Mouse (Mus musculus): ENCODE data around the gene Brwd3.

The Brwd3 gene

DNA sequence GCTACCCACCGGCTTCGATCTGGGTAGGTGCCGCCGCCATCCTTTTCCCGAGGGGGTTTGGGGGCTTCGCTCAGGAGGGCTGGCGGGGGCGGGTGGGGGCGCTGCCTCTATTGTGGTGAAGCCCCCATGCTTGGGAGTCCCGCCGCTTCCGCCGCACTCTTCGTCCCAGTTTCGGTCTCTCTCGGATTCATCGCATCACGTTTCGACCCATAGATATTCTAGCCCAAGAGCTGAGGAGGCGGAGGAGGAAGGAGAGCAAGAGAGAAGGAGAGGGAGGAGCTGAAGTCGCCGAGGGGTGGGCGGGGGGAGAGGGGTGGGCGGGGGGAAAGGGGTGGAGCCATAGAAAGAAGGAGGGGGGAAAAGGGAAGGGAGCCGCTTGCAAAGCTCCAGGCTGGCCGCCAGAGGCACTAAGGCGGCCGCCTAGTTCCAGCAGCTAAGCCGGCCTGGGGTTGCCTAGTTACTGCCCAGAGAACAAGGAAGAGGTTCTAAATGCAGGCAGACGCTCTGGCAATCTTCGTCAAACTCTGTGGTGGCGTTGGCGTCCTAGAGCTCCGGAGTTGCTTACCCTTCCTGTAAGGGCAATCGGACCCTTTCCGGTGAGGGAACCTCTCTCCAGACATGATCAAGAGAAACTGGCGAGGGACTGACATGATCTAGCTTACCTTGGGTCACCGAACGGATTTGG is at the start of gene Brwd3:
Brwd3 (minus strand) TSS at position 283 of the 685 bp plus-strand sequence.
- DNase-seq (ENCODE audit: low read depth, low spot score): peak; percentile 92

DNA sequence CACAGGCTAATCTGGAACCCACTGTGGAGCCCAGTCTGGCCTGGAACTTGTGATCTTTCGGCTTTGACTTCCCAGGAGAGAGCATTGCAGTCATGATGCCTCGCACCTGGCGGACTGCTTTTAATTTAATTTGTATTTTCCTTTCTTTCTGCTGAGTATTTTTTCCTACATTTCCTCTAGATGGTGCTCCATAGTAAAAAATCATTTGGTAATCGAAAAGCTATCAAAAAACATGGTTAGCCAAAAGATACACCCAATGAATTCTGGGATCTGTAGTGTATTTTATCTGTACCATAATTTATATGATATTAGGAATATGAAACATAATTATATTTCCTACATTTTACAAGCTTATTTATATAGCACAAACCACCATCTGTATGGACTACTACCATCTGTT is 28.5 kb upstream of the Brwd3 start:
- no peak for DNase-seq (ENCODE audit: low read depth, low spot score)

DNA sequence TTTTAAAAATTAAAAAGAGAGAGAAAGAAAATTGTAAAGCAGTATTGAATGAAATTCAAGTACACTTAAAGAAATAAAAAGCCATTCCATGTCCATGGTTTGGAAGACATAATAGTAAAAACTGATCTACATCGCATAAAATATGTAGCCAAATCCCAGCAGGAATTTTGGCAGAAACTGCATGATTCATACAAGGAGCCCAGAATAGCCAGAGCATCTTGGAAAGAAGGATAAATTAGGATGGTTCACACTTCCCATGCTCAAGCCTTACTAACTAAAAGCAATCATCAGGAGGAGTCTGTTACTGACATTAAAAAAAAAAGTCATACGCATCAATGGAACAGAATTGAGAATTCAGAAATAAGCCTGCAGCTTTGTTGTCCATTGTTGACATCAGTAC is 8.5 kb upstream of the Brwd3 start:
- no peak for DNase-seq (ENCODE audit: low read depth, low spot score)

DNA sequence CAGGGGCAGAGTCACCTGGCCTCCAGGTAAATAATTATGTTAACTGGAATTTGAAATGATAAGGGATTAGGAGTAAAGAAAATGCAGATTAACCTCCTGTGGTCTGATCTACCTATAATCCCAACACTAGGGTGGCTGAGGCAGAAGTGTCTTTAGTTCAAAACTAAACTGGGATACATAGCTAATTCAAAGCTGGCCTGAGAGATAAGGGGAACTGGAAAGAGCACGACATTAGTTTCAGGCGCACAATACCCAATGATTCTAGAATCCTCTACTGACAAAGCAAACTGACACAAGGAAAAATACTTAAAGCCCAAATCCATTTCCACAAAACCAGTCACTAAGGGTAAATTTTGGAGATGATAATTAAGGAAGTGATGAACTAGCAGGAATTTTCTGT is 2.2 kb upstream of the Brwd3 start:
- DNase-seq (ENCODE audit: low read depth, low spot score): no peak

DNA sequence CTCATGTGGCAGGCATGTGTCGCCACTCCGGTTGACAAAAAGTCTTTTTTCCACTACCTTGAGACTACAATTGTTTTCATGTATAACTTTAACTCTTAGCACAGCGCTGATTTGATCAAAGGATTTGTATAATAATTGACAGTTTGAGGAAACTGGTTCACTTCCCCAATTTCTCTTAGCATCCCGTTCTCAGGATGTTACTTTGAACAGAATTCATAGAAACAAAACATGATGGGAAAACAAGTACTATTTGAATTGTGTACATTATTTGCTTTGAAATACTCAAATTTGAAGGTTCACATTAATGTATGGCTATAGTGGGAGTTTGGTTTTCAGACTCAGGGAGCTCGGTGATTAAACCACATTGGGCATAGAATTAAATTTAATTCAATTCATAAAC is 1.1 kb upstream of the Brwd3 start:
- DNase-seq (ENCODE audit: low read depth, low spot score): no peak

DNA sequence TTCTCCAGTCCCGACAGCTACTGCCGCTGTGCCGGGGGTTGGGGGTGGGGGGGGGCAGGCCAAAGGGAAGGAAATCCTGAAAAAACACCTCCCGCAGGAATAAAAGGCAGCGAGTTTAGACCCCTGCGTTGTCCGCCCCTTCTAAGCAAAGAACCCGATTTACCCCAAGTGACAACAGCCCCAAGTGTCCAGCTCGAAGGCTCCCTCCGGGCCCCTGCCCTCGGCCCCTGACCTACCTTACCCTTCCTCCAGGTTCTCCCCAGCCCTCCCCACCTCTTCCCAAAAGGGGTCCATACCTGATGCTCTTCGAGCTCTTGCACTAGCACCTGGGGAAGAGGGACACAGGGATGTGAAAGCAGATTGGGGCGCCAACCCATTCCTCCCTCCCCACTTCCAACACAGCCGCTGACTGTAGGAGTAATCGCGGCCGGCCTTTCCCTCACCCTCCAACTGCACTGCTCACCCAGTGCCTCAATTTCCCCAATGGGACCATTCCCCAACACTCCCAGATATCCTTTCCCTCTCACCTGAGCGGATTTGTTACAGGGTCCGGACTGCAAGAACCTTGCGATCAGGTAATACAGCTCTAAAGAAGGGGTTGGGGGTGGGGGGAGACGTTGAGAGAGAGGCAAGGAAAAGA is 671 bp downstream of the Brwd3 start:
- peak; percentile 2 for DNase-seq (ENCODE audit: low read depth, low spot score)

DNA sequence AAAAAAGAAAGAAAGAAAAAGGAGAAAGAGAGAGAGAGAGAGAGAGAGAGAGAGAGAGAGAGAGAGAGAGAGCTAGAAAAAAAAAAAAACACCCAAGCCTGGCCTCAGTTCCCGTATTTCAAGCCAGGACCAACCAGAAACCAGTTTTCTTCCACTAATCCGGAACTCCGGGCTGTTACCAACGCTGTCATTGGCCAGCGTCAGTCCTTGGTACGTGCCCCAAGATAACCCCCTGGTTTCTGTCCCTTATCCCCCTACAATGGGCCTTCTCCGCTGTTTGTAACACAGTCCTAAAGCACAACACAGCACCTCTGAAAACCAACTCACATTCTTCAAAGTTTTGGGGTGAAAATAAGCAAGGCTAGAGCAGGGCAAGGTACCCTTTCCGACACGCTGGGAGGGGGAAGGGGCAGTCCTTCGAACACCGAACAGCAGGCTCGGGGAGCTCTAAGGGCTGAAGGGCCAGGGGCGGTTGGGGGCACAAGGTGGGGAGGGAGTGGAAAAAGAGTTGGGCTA is 1.4 kb downstream of the Brwd3 start:
- DNase-seq (ENCODE audit: low read depth, low spot score): peak; percentile 68

DNA sequence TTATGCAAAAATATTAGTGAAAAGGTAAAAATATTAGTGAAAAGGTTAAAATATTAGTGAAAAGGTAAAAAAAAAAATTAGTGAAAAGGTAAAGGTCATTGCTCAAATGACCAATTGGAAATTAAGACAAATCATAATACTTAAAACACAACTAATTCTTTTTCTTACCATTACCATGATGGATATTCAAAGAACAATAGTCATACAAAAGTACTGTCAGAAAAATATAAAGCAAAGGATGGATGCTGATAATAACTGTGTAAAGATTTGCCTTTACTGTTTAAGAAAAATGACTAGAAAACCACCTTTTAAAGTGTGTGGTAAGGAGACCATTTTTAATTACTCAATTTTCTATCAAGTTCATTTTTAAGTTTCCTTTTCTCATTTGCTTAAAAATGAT is 2.9 kb downstream of the Brwd3 start:
- DNase-seq (ENCODE audit: low read depth, low spot score): no peak

DNA sequence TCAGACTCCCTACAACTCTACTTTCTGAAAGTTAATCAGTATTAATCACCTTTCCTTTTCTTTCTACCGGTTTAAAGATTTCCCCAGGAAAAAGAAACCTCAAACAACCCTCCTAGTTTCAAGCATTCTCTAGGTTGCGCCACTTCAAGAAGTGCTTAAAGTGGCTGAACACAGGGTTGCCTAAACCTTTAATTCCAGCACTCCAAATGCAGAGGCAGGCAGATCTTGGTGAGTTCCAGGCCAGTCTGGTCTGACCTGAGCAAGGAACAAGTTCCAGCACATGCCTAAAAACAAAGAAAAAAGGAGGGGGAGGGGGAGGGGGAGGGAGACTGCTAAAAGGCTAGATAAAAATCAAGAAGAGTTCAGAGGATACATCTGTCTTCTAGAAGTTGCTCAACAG is 6.1 kb downstream of the Brwd3 start:
- peak; percentile 2 for DNase-seq (ENCODE audit: low read depth, low spot score)

DNA sequence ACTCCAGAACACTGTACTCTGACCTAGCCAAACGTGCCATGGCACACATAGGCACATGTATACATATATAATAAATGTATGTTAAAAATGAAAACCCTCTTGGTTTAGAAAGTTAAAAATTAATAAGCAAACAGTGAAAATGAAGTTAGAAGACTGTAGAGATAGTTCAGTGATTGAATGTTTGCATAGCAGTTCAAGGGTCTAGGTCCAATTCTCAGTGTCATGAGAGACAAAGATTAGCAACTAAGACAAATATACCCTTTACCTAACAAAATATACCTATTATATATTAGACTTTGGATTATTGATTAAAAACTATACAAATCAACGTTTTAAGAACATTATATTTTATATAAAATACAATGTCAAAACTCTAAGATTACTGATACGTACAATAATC is 36.9 kb downstream of the Brwd3 start:
- no peak for DNase-seq (ENCODE audit: low read depth, low spot score)

DNA sequence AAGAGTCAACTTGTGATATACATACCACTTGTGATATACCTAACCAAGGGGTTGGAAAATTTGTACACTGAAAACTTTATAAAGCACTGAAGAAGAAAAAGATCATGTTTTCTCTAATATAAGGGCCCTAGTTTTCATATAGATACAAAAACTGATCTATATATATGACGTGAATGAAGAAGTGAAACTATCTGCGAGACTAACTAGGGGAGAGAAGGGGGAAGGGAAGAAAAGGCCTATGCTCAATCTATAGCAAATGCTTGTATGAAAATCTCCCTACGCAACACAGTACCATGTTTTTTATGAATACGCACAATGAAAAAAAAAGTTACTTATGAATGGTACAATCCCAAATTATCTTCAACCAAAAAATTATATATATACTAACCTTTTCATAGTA is 50.4 kb downstream of the Brwd3 start:
- DNase-seq (ENCODE audit: low read depth, low spot score): no peak

DNA sequence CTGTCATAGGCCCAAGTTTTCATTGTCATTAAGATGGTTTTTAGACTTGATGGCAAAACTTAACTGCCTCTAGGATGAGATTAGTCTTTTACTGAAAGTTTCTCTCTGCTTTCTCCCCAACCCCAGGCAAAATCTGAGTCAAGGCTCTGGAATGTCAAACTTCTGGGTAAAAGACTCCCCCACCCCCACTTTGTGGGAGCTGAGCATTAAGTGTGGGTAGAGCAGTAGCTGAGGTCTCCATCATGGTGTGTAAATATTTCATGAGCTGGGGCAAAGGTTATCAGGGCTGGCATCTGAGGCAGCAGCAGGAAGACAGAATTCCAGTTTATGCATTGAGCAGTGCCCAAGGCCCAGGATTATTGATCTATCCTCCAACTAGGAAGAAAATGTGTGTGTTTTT is 102.4 kb downstream of the Brwd3 start:
- no peak for DNase-seq (ENCODE audit: low read depth, low spot score)

DNA sequence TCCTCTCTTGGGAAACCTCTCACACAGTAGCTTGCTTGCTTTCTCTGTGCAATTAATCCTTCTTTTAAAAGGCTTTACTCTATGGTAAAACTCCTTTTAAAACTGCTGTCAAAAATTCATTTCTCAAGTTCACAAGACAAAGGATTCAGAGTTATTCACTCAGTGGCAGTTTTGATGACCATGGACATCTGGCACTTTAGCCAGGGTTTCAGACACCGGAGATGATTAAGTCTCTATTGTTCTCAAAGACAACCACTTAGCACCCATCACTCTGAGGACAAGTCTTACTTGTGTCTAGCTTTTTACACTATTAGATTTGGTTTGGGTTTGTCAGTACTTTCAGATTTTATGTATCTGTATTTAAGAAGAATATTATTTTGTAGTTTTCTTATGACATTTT is 104.6 kb downstream of the Brwd3 start:
- DNase-seq (ENCODE audit: low read depth, low spot score): no peak

DNA sequence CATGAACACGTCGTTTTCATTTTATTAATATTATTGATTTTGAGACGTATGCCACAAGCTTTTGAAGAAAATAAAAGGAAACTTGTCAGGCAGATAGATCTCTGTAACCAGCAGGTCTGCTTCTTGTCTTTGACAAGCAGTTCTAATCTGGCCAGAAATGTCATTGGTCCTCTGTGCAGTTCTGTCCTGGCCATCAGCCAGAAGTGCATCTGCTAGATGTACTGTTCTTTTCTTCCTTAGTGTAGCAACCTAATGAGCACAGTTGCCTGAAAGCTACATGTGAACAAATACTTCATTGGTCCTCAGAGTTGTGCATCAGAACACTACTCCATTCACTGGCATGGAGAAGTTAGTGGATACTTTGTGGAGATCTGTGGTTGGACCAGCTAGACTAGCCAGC is 105.1 kb downstream of the Brwd3 start:
- no peak for DNase-seq (ENCODE audit: low read depth, low spot score)

DNA sequence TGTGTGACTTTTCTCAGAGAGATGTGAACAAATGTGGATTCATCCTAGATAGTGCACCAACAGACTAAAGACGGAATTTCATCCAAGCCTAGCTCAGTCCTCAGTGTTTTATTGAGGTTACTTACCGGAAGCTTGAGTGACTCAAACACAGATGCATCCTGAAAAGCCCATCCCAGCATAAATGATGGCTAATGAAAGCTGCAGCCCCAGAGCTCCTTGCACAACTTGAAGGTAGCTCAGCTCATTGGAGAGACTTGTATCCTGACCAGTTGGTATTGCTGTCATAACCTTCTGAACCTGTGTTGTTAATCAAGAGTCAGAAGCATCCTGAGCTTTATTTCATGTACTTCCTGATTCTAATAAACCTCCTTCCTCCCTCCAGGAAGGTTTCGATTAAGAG is 105.8 kb downstream of the Brwd3 start:
- DNase-seq (ENCODE audit: low read depth, low spot score): no peak

DNA sequence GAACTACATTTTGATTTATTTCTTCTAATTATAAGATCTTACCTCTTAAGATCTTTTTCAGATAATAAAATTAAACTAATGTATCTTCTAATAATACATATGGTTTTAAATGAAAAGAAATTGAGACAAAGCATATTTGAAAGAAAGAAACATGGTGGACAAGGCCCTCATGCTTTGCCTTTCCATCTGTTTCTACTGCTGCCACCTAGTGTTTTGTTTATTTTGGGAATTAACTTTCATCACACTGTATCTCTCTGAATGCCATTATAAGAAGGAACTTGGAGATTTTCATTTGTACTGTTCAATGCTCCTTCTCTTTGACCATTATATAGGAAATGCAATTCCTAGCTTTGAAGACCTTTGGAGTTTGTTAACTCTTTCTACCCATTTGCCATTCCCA is 109.9 kb downstream of the Brwd3 start:
- peak; percentile 2 for DNase-seq (ENCODE audit: low read depth, low spot score)

DNA sequence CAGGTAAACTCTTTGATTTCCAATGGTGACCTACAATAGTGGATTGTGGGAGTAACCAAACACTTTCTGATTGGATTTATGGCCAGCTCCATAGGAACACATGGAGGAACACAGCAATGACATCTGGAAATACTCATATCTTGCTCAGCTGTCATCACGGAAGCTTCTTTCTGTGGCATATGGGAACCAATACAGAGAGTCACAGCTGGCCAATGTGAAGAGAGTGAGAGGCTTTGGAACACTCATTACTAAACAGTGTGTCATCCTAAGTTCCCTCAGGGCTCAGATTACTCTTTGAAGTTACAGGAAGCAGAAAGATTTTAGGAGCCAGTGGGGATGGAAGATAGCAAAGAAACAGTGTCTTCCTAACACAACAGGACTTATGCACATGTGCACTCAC is 111.7 kb downstream of the Brwd3 start:
- DNase-seq (ENCODE audit: low read depth, low spot score): no peak

DNA sequence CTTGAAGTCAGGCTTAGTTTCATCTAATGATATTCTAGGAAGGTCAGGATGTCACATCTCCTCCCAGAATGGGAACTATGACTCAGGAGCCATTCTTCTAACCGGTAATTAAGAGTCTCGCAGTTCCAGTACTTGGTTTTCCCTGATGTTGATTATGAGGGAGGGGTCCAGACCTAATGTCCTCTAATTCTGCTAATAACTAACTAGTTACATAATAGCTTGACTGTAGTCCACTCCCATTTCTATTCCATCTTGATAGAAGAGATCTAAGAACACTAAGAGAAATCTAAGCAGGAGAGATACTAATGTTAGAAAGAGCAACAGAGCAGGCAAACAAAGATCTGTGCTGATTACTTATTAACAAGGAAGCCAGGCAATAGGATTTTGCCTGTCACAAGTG is 129.9 kb downstream of the Brwd3 start:
- no peak for DNase-seq (ENCODE audit: low read depth, low spot score)
